Mouse (Mus musculus): Measurements from ENCODE around the gene Prr19. TPM values are rescaled to one million over a fixed set of nuclear protein-coding genes. Genes with fewer than 3 reads are reported as not detected.

Prr19 gene
- total RNA-seq, 2 experiments from 2014 or later = not detected

DNA sequence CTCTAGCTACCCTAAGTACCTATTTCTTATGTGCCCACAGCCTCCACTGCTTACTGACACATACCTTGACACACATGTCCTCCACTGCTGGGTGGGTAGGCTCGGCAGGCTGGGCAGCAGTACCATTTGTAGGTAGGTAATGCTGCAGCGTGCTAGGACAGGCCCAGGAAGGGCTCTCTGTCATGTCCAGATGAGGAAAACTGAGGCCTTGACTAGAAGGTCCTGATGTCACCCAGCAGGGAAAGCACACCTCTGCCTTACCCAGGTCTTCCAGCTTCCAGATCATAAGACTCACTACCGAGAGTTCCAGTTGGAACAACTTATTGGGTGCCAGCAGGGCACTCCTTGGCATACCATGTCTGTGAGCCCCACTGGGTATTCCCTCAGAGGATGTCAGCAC lies 26.2 kb upstream of the Prr19 start:
- no peak for DNase-seq (ENCODE audit: low spot score in 2 of 2)

- DNase-seq (ENCODE audit: low spot score in 2 of 2) = no peak
Measured at GRCm38 (mm10) chr7:25275555-25276298, 25.5 kb upstream of the Prr19 start.

GRCm38 (mm10) chr7:25277405-25277804 lies 23.8 kb upstream of the Prr19 start:
- DNase-seq (ENCODE audit: low spot score in 2 of 2) = no peak

- no peak for DNase-seq (ENCODE audit: low spot score in 2 of 2)
Measured at GRCm38 (mm10) chr7:25277998-25278340, 23.2 kb upstream of the Prr19 start.

DNA sequence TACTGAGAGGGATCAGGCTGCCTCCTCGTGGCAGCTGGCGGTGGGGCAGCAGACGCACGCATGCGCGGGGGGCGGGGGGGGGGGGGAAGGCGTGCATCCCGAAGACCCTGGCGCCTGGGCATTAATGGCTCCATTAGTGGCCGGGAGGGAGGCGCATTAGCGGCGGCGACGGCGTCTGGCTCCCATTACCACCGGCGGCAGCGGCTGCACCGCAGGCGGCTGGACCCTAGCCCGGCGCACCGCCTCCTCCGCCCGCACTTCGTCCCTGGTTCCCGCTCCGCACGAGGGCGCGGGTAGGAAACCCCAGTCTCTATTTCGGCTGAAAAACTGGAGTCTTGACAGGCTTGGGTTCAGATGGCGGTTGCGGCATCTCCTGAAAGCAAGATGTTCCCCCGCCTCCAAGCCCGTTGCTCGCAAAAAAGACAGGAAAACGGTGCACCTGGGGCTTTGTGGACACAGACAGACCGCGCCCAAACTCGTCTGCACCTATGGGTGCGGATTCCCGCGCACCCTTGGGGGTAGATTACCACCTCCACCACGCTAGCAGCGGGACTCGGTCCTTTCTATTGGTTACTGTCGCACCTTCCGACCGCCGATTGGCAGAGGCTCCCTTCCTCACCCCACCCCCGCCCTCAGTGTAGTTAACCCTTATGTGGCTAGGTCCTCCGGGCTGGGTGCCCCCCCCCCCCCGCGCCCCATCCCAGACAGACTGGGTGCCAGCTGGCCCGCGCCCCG lies 22.7 kb upstream of the Prr19 start:
- peak; percentile 91 to 94 for DNase-seq (ENCODE audit: low spot score in 2 of 2)

DNA sequence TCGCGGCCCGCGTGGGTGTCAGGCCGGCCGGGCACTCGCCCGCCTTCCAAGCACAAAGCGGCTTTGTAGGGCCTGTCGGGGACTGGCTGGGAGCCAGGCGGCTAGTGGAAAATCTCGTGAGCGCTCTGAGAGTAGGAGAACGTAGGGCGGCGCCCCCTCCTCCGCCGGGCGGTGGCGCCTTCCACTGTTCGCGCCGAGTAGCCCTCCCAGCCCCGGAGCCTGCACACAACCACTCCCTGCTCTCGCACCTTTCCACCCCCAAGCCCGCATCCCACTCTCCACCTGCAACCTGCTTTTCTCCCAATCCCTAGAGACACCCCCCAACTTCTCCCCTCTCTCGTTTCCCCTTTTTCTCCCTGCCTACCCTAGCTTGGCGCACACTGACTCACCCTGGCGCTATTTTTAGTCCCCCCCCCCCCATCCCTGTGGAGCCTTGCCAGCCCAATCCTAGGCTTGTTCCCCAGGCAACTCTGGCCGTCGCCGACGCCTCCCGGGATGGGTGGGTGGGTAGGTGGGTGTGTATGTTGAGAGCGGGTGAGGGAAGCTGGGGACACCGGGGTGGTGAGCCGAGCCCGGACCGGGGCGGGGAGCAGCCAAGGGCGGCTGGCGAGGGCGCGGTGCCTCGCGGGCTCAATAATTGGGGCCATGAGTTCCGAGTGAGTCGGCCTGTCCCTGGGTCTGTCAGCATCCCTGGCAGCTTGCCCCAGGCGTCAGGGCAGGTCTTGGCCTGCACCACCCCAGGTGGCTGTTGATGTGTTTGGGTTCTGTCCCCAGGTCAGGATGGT lies 21.9 kb upstream of the Prr19 start:
- peak; percentile 68 to 95 for DNase-seq (ENCODE audit: low spot score in 2 of 2)

DNA sequence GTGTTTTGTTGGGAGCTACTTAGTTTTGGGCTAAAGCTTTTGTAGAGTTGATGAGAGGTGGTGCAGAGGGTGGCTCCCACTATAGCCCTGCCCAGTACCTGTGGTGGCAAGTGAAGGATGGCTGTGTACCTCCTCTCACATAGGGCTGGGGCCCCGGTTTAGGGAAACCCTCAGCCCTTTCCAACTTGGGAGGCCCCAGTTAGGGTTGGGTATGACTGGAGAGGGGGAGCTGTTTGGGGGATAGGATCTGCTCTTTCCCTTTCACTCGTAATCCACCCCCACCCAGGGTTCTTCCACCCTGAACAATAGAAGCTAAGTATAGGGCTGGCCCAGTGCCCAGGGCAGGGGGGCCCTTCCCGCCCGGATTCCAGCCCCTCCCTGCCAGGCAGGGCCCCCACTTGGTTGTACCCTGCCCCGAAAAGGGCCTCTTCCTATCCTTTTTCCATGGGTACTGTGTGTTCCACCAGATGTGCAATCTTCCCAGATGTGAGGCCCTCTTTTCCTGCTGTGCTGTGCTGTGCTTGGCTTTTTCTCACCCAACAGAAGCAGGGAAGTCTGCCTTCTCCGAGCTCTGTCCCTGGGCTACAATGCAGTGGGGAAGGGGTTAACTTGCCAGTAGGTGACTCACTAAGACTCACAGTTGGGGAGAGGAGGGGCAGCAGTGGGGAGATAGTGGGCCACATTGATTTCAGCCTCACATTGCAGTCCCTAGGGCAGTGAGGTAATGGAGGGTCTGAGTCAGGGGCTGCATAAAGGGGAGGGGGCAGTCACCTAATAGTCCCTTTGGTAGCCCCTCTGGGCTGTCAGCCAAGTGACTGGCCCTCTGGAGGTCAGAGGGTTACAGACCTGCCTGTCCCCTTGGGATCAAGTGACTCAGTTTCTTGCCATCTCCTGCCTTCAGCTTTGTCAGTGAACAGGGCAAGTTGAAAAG lies 21.1 kb upstream of the Prr19 start:
- peak in 1 of 2 experiments; percentile 41 for DNase-seq (ENCODE audit: low spot score in 2 of 2)

- DNase-seq (ENCODE audit: low spot score in 2 of 2) = no peak
Measured at GRCm38 (mm10) chr7:25281166-25281733, 20.0 kb upstream of the Prr19 start.

DNA sequence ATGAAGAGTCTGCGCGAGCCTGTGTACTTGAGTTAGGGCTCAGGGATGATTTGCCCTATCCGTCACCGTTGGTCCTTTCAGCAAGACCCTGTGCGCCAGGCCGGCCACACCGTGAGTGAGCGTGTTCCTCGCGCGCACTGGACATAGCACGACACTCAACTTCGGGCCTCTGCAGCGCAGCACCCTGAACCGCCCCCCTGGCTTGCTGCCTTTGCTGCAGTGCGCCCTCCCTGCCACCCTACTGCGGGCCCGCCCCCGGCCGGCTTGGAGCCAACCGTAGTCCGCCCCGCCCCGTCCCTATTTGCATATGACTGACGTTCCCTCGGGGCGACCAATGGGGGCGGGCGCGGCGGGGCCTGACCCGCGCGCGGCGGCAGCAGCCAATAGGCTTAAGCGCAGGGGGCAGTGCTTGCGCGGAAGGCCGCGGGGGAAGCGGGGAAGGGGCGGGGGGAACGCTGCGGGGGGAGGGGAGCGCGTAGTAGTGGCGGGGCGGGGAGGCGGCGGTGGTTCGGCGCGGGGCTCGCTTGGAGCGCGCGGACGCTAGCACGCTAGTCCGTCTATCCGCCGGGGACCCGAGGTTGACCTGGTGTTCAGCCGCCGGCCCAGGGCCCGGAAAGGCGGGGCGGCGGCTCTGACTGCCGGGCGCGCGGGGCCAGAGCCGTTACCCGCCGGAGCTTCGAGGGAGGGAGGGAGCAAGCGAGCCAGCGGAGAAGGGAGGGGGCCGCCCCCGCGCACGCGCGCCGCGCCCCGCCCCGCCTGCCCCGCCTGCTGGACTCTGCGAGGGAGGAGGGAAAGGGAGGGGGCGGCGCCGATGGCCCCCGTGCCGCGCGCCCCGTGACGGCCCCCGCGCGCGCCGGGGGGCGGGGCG lies 19.2 kb upstream of the Prr19 start:
- DNase-seq (ENCODE audit: low spot score in 2 of 2) = peak; percentile 94 to 97

DNA sequence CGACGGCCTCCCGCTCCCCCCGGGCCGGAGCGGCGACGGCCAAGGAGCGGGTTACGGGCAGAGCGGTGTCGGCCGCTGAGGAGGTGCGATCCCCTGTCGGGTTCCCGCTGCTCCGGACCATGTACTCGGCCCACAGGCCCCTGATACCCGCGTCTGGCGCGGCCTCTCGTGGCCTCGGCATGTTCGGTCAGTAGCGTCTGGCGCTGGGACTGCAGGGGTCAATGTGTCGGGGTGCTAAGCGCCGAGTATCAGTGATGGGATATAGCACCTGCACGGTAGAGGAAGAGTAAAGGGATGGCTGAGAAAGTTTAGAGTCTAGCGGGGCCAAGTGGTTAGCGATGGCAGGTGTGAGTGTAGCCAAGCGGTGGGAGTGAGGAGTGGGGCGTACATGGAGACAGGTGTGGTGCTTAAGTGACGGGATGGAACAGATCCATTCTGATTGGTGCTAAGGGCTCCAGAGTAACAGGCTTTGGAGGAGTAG lies 18.4 kb upstream of the Prr19 start:
- peak in 1 of 2 experiments; percentile 52 for DNase-seq (ENCODE audit: low spot score in 2 of 2)

DNA sequence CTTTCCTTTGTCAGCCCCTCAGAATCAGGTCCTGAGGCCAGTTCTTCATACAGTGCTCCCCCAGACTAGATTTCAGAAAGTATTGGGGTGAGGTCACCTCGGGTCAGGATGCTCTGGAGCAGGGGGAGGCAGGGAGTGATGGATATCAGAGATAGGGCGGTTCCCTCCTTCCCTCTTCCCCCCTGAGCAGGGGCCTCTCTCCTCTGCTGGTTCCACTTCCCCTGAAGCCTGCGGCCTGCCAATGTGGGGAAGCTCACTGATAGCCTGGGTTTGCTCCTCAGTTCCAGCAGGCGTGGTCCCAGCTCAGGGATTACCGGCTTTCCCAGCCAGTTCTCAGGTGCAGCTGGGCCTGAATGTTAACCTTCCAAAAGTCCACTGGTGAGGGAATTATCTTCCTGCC lies 17.6 kb upstream of the Prr19 start:
- no peak for DNase-seq (ENCODE audit: low spot score in 2 of 2)

GRCm38 (mm10) chr7:25284171-25284570 lies 17.0 kb upstream of the Prr19 start:
- no peak for DNase-seq (ENCODE audit: low spot score in 2 of 2)

DNA sequence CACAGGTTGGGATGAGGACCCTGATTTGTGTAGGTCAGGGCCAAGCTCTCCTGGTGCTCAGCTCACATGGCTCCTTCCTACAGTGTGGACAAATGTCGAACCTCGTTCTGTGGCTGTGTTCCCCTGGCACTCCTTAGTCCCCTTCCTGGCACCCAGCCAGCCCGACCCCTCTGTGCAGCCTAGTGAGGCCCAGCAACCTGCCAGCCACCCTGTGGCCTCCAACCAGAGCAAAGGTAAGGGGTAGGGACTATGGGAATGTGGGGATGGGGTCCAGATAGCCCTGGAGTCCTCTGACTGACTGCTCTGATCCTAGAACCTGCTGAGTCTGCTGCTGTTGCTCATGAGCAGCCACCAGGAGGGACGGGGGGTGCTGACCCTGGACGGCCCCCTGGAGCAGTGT lies 16.4 kb upstream of the Prr19 start:
- DNase-seq (ENCODE audit: low spot score in 2 of 2) = no peak

- DNase-seq (ENCODE audit: low spot score in 2 of 2) = no peak
Measured at GRCm38 (mm10) chr7:25285511-25286238, 15.5 kb upstream of the Prr19 start.

GRCm38 (mm10) chr7:25286989-25287388 lies 14.2 kb upstream of the Prr19 start:
- no peak for DNase-seq (ENCODE audit: low spot score in 2 of 2)

DNA sequence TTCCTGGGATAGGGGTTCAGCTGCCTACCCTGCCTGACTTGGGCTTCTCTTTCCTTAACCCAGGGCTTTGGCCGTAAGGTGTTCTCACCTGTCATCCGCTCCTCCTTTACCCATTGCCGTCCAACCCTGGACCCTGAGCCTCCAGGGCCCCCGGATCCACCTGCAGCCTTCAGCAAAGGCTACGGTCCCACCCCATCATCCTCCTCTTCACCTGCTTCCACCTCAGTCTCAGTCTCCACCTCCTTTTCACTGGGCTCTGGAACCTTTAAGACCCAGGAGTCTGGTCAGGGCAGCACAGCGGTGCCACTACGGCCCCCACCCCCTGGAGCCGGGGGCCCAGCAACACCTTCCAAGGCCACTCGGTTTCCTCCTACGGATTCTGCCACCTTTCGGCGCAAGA lies 13.2 kb upstream of the Prr19 start:
- no peak for DNase-seq (ENCODE audit: low spot score in 2 of 2)

DNA sequence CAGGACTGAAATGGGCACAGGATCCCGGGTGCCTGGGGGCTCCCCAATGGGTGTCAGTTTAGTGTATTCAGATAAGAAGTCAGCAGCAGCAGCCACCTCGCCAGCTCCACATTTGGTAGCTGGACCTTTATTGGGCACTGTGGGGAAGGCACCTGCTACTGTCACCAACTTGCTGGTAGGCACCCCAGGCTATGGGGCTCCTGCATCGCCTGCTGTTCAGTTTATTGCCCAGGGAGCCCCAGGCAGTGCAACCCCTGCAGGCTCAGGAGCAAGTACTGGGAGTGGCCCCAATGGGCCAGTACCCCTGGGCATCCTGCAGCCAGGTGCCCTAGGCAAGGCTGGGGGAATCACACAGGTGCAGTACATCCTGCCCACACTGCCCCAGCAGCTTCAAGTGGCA lies 12.5 kb upstream of the Prr19 start:
- no peak for DNase-seq (ENCODE audit: low spot score in 2 of 2)

- DNase-seq (ENCODE audit: low spot score in 2 of 2) = no peak
Measured at GRCm38 (mm10) chr7:25289925-25290324, 11.3 kb upstream of the Prr19 start.

DNA sequence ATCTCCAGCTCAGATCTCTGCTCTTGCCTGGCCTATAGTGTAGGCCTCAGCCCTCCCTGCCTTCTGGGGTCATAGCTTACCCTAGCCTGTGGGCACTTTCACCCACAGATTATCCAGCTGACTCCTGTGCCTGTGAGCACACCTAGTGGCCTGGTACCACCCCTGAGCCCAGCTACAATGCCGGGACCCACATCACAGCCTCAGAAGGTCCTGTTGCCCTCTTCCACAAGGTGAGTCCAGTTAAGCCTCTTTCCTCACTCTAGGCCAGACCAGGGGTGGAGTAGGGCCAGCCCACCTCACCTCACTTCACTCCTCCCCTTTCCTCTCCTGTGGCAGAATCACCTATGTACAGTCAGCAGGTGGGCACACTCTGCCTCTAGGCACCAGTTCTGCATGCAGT lies 10.7 kb upstream of the Prr19 start:
- no peak for DNase-seq (ENCODE audit: low spot score in 2 of 2)

All from layer of hippocampus, postnatal 14 days (tissue).